Comparison of ENCODE assay signal across 10 mouse cellular contexts in genomic region chr10:59896211-59896610, GRCm38 (mm10). TPM values are rescaled to one million over a fixed set of nuclear protein-coding genes. Genes with fewer than 3 reads are reported as not detected.
DNase-seq lines count a peak whose midpoint lies in the region; ATAC-seq lines count a peak whose summit lies in the region.
"Had no signal": no experiment of that assay in that cellular context is flagged by ENCODE, and none has a peak within 500 bp of the region (broad histone marks: within the 10 kb centered on the region; RNA-seq: fewer than 3 reads in every experiment).

No protein-coding gene starts in this region.

- H3K36me3 ChIP-seq in liver, embryonic 12.5 days, result peaks cover 75% of the 10 kb centered on the region
- H3K36me3 ChIP-seq in liver, embryonic 11.5 days (ENCODE audit: control insufficient read depth, insufficient read depth, low read length), result peaks cover 40% of the 10 kb centered on the region
- peaks cover 62% of the 10 kb centered on the region for H3K36me3 ChIP-seq in embryonic facial prominence, embryonic 15.5 days
- peaks cover 49% of the 10 kb centered on the region for H3K36me3 ChIP-seq in hindbrain, embryonic 13.5 days
- peaks cover 40% of the 10 kb centered on the region for H3K36me3 ChIP-seq in midbrain, embryonic 14.5 days (ENCODE audit: control insufficient read depth, insufficient read depth, low read length)

- H3K27me3 ChIP-seq in liver, embryonic 12.5 days (replicated peaks), result no peaks in the 10 kb centered on the region
- H3K27me3 ChIP-seq in liver, embryonic 11.5 days (replicated peaks; ENCODE audit: control insufficient read depth, insufficient read depth, low read length), result no peaks in the 10 kb centered on the region
- H3K27me3 ChIP-seq in embryonic facial prominence, embryonic 15.5 days, result no peaks in the 10 kb centered on the region
- no peaks in the 10 kb centered on the region for H3K27me3 ChIP-seq in hindbrain, embryonic 13.5 days
- no peaks in the 10 kb centered on the region for H3K27me3 ChIP-seq in midbrain, embryonic 14.5 days (ENCODE audit: control insufficient read depth, insufficient read depth, low read length)

- H3K4me2 ChIP-seq in liver, embryonic 12.5 days, result no peak overlapping the region
- no peak overlapping the region for H3K4me2 ChIP-seq in liver, embryonic 11.5 days
- H3K4me2 ChIP-seq in embryonic facial prominence, embryonic 15.5 days (replicated peaks), result no peak overlapping the region
- H3K4me2 ChIP-seq in hindbrain, embryonic 13.5 days, result no peak overlapping the region
- no peak overlapping the region for H3K4me2 ChIP-seq in midbrain, embryonic 14.5 days (ENCODE audit: low read length)

- no peak overlapping the region for H3K4me3 ChIP-seq in liver, embryonic 12.5 days
- no peak overlapping the region for H3K4me3 ChIP-seq in liver, embryonic 11.5 days (ENCODE audit: low read depth, low read length)
- H3K4me3 ChIP-seq in embryonic facial prominence, embryonic 15.5 days (replicated peaks), result no peak overlapping the region
- no peak overlapping the region for H3K4me3 ChIP-seq in hindbrain, embryonic 13.5 days
- H3K4me3 ChIP-seq in midbrain, embryonic 14.5 days (replicated peaks; ENCODE audit: low read depth, low read length), result no peak overlapping the region

- H3K9ac ChIP-seq in liver, embryonic 12.5 days, result no peak overlapping the region
- H3K9ac ChIP-seq in liver, embryonic 11.5 days (ENCODE audit: low read depth, low read length), result no peak overlapping the region
- H3K9ac ChIP-seq in embryonic facial prominence, embryonic 15.5 days, result no peak overlapping the region
- H3K9ac ChIP-seq in hindbrain, embryonic 13.5 days, result peak overlapping the region; percentile 63
- H3K9ac ChIP-seq in midbrain, embryonic 14.5 days (replicated peaks; ENCODE audit: low read length), result no peak overlapping the region; the same call in 1 of the 2 replicates

- no peak for DNase-seq in liver, embryonic 11.5 days (ENCODE audit: low spot score)
- no peak for DNase-seq in midbrain, embryonic 14.5 days
- no peak for DNase-seq in kidney, postnatal 36 days
- no peak for DNase-seq in lung, postnatal 25 days (ENCODE audit: low spot score)
- no peak for DNase-seq in cerebellum, adult 18-20 months
- DNase-seq: cerebellum, postnatal 25 days; heart, postnatal 10 days had no signal

- 79% methylated on average over 4 of the region's 4 CpGs for WGBS in liver, embryonic 12.5 days (ENCODE audit: insufficient replicate concordance)
- WGBS in liver, embryonic 11.5 days, result 89% methylated on average over 4 of the region's 4 CpGs
- WGBS in embryonic facial prominence, embryonic 15.5 days, result over 99% methylated on average over 4 of the region's 4 CpGs
- WGBS in hindbrain, embryonic 13.5 days, result 96% methylated on average over 4 of the region's 4 CpGs
- 86% methylated on average over 4 of the region's 4 CpGs for WGBS in midbrain, embryonic 14.5 days

- ATAC-seq in liver, embryonic 12.5 days, result no peak
- no peak for ATAC-seq in liver, embryonic 11.5 days (replicated peaks; ENCODE audit: low FRiP score)
- no peak for ATAC-seq in embryonic facial prominence, embryonic 15.5 days (ENCODE audit: insufficient number of reproducible peaks, low FRiP score, low TSS enrichment, low read depth)
- ATAC-seq in hindbrain, embryonic 13.5 days (ENCODE audit: low FRiP score), result no peak
- no peak for ATAC-seq in midbrain, embryonic 14.5 days (ENCODE audit: low FRiP score, low TSS enrichment)

- peak overlapping the region; percentile 72; the same call in 1 of the 2 replicates for H3K27ac ChIP-seq in liver, embryonic 12.5 days
- no peak overlapping the region for H3K27ac ChIP-seq in liver, embryonic 11.5 days (ENCODE audit: low read depth, low read length)
- H3K27ac ChIP-seq in embryonic facial prominence, embryonic 15.5 days (replicated peaks), result peak overlapping the region; percentile 74; the same call in 1 of the 2 replicates
- H3K27ac ChIP-seq in hindbrain, embryonic 13.5 days, result peak overlapping the region; percentile 99
- H3K27ac ChIP-seq in midbrain, embryonic 14.5 days (replicated peaks; ENCODE audit: low read depth, low read length), result peak overlapping the region; percentile 99

- H3K9me3 ChIP-seq in liver, embryonic 12.5 days (replicated peaks), result no peaks in the 10 kb centered on the region
- no peaks in the 10 kb centered on the region for H3K9me3 ChIP-seq in liver, embryonic 11.5 days (ENCODE audit: control insufficient read depth, low read length)
- H3K9me3 ChIP-seq in embryonic facial prominence, embryonic 15.5 days (replicated peaks), result no peaks in the 10 kb centered on the region
- H3K9me3 ChIP-seq in hindbrain, embryonic 13.5 days, result no peaks in the 10 kb centered on the region
- no peaks in the 10 kb centered on the region for H3K9me3 ChIP-seq in midbrain, embryonic 14.5 days (ENCODE audit: control insufficient read depth, low read length)

- H3K4me1 ChIP-seq in liver, embryonic 12.5 days, result peaks cover 68% of the 10 kb centered on the region
- peaks cover 45% of the 10 kb centered on the region for H3K4me1 ChIP-seq in liver, embryonic 11.5 days (replicated peaks; ENCODE audit: control insufficient read depth, insufficient read depth, low read length)
- H3K4me1 ChIP-seq in embryonic facial prominence, embryonic 15.5 days, result peaks cover 63% of the 10 kb centered on the region
- peaks cover 70% of the 10 kb centered on the region for H3K4me1 ChIP-seq in hindbrain, embryonic 13.5 days (replicated peaks)
- H3K4me1 ChIP-seq in midbrain, embryonic 14.5 days (ENCODE audit: control insufficient read depth, insufficient read depth, low read length), result peaks cover 52% of the 10 kb centered on the region

RNA-seq across cellular contexts. Expression of gene Dnajb12, which starts 16.9 kb away (rescaled TPM):
- polyA plus RNA-seq in liver, embryonic 12.5 days (2016; fragmentation: Nextera tagmentation; extraction: Ambion mirVana), result 18.0 and 18.7 TPM in 2 replicates
- 27.4 and 30.2 TPM in 2 replicates for polyA plus RNA-seq in liver, embryonic 11.5 days (2014; fragmentation: Nextera tagmentation; extraction: Ambion mirVana)
- polyA plus RNA-seq in embryonic facial prominence, embryonic 15.5 days (2015; fragmentation: Nextera tagmentation; extraction: Ambion mirVana), result 24.1 and 24.8 TPM in 2 replicates
- polyA plus RNA-seq in hindbrain, embryonic 13.5 days (2015; fragmentation: Nextera tagmentation; extraction: Ambion mirVana), result 18.4 and 19.2 TPM in 2 replicates
- 15.9 and 20.5 TPM in 2 replicates for polyA plus RNA-seq in midbrain, embryonic 14.5 days (2014; fragmentation: Nextera tagmentation; extraction: Ambion mirVana)

RNA-seq across cellular contexts. Expression of gene Ddit4, which starts 55.4 kb away (rescaled TPM):
- polyA plus RNA-seq in liver, embryonic 12.5 days (2016; fragmentation: Nextera tagmentation; extraction: Ambion mirVana), result 5.4 and 6.9 TPM in 2 replicates
- 2.7 and 4.3 TPM in 2 replicates for polyA plus RNA-seq in liver, embryonic 11.5 days (2014; fragmentation: Nextera tagmentation; extraction: Ambion mirVana)
- polyA plus RNA-seq in embryonic facial prominence, embryonic 15.5 days (2015; fragmentation: Nextera tagmentation; extraction: Ambion mirVana), result 83.3 and 89.1 TPM in 2 replicates
- 64.8 and 69.6 TPM in 2 replicates for polyA plus RNA-seq in hindbrain, embryonic 13.5 days (2015; fragmentation: Nextera tagmentation; extraction: Ambion mirVana)
- 6.2 and 7.3 TPM in 2 replicates for polyA plus RNA-seq in midbrain, embryonic 14.5 days (2014; fragmentation: Nextera tagmentation; extraction: Ambion mirVana)
